Mouse (Mus musculus) brain, embryonic 14.5 days (tissue): ENCODE measurements around the gene Eme2. TPM values are rescaled to one million over a fixed set of nuclear protein-coding genes. Genes with fewer than 3 reads are reported as not detected.
"Not testable (repeated sequence)": the region's sequence is repeated elsewhere in the genome, so short reads cannot be mapped to it uniquely, and the experiment has no call there.

Source experiments
- DNase-seq: peaks from one replicate; pipeline ENCODE4 v3.0.0-alpha.2; 2011; ENCODE audit warnings: low read depth
- CTCF ChIP-seq: fragments of 200-500 bp; IDR thresholded peaks from 2 replicates; pipeline ENCODE4 v1.5.1; 2012; ENCODE audit warnings: inconsistent platforms, mild to moderate bottlenecking, moderate library complexity, borderline replicate concordance; ENCODE audit not compliant: insufficient read depth, insufficient read length; ENCODE audit errors: extremely low read depth
- POLR2A ChIP-seq: fragments of 200-500 bp; IDR thresholded peaks from 2 replicates; pipeline ENCODE4 v1.6.1; 2012; ENCODE audit warnings: mild to moderate bottlenecking, inconsistent platforms, borderline replicate concordance; ENCODE audit not compliant: poor library complexity, insufficient read depth, insufficient read length, severe bottlenecking; ENCODE audit errors: extremely low read depth
- polyA plus RNA-seq: library from polyadenylated mRNA; depleted of rRNA; stranded (reverse); fragments of >200 nt; gene quantifications from 2 replicates; pipeline ENCODE4 v1.2.3, GENCODE M21; 2012; rRNA removed

The Eme2 gene
- 41.0 and 50.3 TPM in 2 replicates for polyA plus RNA-seq

GRCm38 (mm10) chr17:24894995-24895547 is at the start of gene Eme2, which contains the start of gene Mrps34:
Gene Eme2, minus strand, starts transcription at chr17:24895087.
Gene Mrps34, plus strand, starts transcription at chr17:24895116.
- TF ChIP-seq CTCF (no peak), POLR2A (peak; percentile 26; the same call in 1 of the 2 replicates)
- DNase-seq, result peak; percentile 96

- DNase-seq, result not testable (repeated sequence)
Measured at GRCm38 (mm10) chr17:24943589-24943988, 48.7 kb upstream of the Eme2 start.

GRCm38 (mm10) chr17:24943036-24943435 is 48.1 kb upstream of the Eme2 start:
- TF ChIP-seq CTCF, result no peak
- no peak for TF ChIP-seq POLR2A
- no peak for DNase-seq

GRCm38 (mm10) chr17:24942453-24942852 is 47.6 kb upstream of the Eme2 start:
- peak; percentile 55; the same call in 1 of the 2 replicates for TF ChIP-seq CTCF
- peak; percentile 19 for DNase-seq

GRCm38 (mm10) chr17:24937266-24937665 is 42.4 kb upstream of the Eme2 start:
- no peak for TF ChIP-seq POLR2A
- peak; percentile 11; the same call in 1 of the 2 replicates for TF ChIP-seq CTCF

GRCm38 (mm10) chr17:24936259-24937237 is 41.7 kb upstream of the Eme2 start, which contains the start of gene Mapk8ip3:
Gene Mapk8ip3, minus strand, starts transcription at chr17:24936977.
- TF ChIP-seq CTCF (peak; percentile 7; the same call in 1 of the 2 replicates), POLR2A (peak; percentile 91)
- DNase-seq, result peak; percentile 98

More at GRCm38 (mm10) chr17:24937266-24937665, 42.4 kb upstream of the Eme2 start:
- DNase-seq, result no peak

GRCm38 (mm10) chr17:24935666-24936065 is 40.8 kb upstream of the Eme2 start:
- no peak for TF ChIP-seq POLR2A
- TF ChIP-seq CTCF, result no peak
- DNase-seq, result no peak

- no peak for DNase-seq
- TF ChIP-seq POLR2A (no peak), CTCF (no peak)
Measured at GRCm38 (mm10) chr17:24934926-24935325, 40.0 kb upstream of the Eme2 start.

- DNase-seq, result no peak
- TF ChIP-seq CTCF, result no peak
- no peak for TF ChIP-seq POLR2A
Measured at GRCm38 (mm10) chr17:24933163-24933562, 38.3 kb upstream of the Eme2 start.

GRCm38 (mm10) chr17:24932431-24932830 is 37.5 kb upstream of the Eme2 start:
- TF ChIP-seq CTCF (no peak), POLR2A (no peak)
- DNase-seq, result no peak

GRCm38 (mm10) chr17:24929506-24929905 is 34.6 kb upstream of the Eme2 start:
- TF ChIP-seq POLR2A (no peak), CTCF (no peak)
- no peak for DNase-seq
